Mouse (Mus musculus) megakaryocyte, embryonic 14.5 days (primary cell): ENCODE data around the gene Kmt2b.

Source experiments
- FLI1 ChIP-seq: IDR thresholded peaks from 2 replicates; pipeline ENCODE4 v1.6.1; 2012; ENCODE audit warnings: low read length, inconsistent platforms, mixed read lengths
- GATA1 ChIP-seq: IDR thresholded peaks from 3 replicates; pipeline ENCODE4 v1.6.1; 2012; ENCODE audit warnings: mixed read lengths, low read length, inconsistent platforms, borderline replicate concordance

GRCm38 (mm10) chr7:30534633-30535577 is 53.6 kb downstream of the Kmt2b start, which contains the start of gene Arhgap33:
- TF ChIP-seq GATA1: no peak
- TF ChIP-seq FLI1: no peak
